9 mouse cellular contexts compared by ENCODE assay signal in the genomic region with DNA sequence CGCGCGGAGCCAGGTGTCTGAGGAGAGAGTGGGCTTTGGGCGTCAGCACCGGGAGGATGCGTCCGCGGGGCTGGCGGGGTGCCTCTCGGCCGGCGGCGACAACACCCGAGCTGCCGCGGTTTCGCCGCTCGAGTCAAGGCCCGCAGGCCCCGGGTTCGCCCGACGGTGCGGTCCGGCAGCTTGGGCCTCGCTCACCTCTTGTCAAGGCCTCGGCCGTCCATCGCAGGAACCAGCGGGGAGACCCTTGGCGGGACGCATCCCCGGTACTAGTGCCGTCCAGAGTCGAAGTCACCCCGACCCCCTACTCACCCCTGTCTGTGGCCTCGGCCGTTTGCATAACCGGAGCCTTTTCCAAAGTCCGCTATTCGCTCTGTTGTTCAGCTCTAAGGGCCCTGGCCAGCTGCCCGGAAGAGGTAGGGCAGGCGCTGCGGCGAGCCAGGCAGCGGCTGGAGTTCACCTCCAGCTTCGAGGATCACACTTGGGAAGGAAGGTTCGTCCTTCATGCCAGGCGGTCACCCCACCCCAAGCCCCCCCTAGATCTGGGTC. TPM values are rescaled to one million over a fixed set of nuclear protein-coding genes. Genes with fewer than 3 reads are reported as not detected.
DNase-seq lines count a peak whose midpoint lies in the region; ATAC-seq lines count a peak whose summit lies in the region.
"Had no signal": no experiment of that assay in that cellular context is flagged by ENCODE, and none has a peak within 500 bp of the region (broad histone marks: within the 10 kb centered on the region; RNA-seq: fewer than 3 reads in every experiment).

No protein-coding gene starts in this region.

- WGBS in lung, embryonic 16.5 days = under 1% methylated on average over 50 of the region's 50 CpGs

- H3K9me3 ChIP-seq in erythroblast, embryonic 14.5 days (ENCODE audit: control insufficient read depth, low read length) = no peaks in the 10 kb centered on the region
- no peaks in the 10 kb centered on the region for H3K9me3 ChIP-seq in lung, embryonic 16.5 days (ENCODE audit: control insufficient read depth, low read length)

- peak overlapping the region; percentile 63 for H3K4me2 ChIP-seq in lung, embryonic 16.5 days (ENCODE audit: low read depth, low read length)

- H3K27ac ChIP-seq in lung, embryonic 16.5 days (ENCODE audit: low read length) = peak overlapping the region; percentile 93

- H3K9ac ChIP-seq in lung, embryonic 16.5 days (ENCODE audit: low read length) = peak overlapping the region; percentile 95

- H3K36me3 ChIP-seq in erythroblast, embryonic 14.5 days (ENCODE audit: control insufficient read depth) = peaks cover 35% of the 10 kb centered on the region
- peaks cover 2% of the 10 kb centered on the region; the same call in 1 of the 2 replicates for H3K36me3 ChIP-seq in lung, embryonic 16.5 days (ENCODE audit: control insufficient read depth, insufficient read depth, low read length)

- H3K27me3 ChIP-seq in erythroblast, embryonic 14.5 days (ENCODE audit: control insufficient read depth) = peaks cover 16% of the 10 kb centered on the region
- no peaks in the 10 kb centered on the region for H3K27me3 ChIP-seq in lung, embryonic 16.5 days (ENCODE audit: control insufficient read depth, insufficient read depth, low read depth, low read length)

- peak overlapping the region; percentile 92 for H3K4me3 ChIP-seq in erythroblast, embryonic 14.5 days (replicated peaks)
- H3K4me3 ChIP-seq in lung, embryonic 16.5 days (ENCODE audit: low read length) = peak overlapping the region; percentile 88

- peak; percentile 83 for DNase-seq in adipocyte (ENCODE audit: low spot score)
- DNase-seq in heart, postnatal 14 days = peak; percentile 75 to 79
- DNase-seq in kidney, postnatal 4 days = peak; percentile 71 to 85
- DNase-seq in right cerebral cortex, postnatal 4 days = peak; percentile 70
- no peak for DNase-seq in spleen, postnatal 36 days (ENCODE audit: low spot score in 2 of 2)

- intact Hi-C loops in heart, postnatal 14 days (cut with DNase I) = loop anchor here (10.0 kb wide), 1 partner anchor 329 kb away; the partner anchor contains the start of gene Zfp354b

- ATAC-seq in CD4-positive, CD25-positive, alpha-beta regulatory T cell, adult 4 months = peak; percentile 8
- peak; percentile 54 for ATAC-seq in lung, embryonic 16.5 days (ENCODE audit: low read depth)

- H3K4me1 ChIP-seq in erythroblast, embryonic 14.5 days (ENCODE audit: control insufficient read depth) = peaks cover 47% of the 10 kb centered on the region
- peaks cover 19% of the 10 kb centered on the region for H3K4me1 ChIP-seq in lung, embryonic 16.5 days (replicated peaks; ENCODE audit: control insufficient read depth, insufficient read depth, low read length)

RNA-seq across cellular contexts. Expression of gene BC049762, which starts 0.5 kb away (rescaled TPM):
- polyA plus RNA-seq in CD4-positive, CD25-positive, alpha-beta regulatory T cell, adult 4 months (2017; shearing (Covaris generic)) = under 1 TPM in 1 of 2 experiments, not detected in 1; 0.74 TPM
- polyA plus RNA-seq in erythroblast, embryonic 14.5 days (2012) = not detected in 2 replicates
- total RNA-seq in heart, postnatal 14 days (2021) = not detected
- 0.25 and 0.62 TPM in 2 replicates for polyA plus RNA-seq in lung, embryonic 16.5 days (2015; fragmentation: Nextera tagmentation; extraction: Ambion mirVana)
- total RNA-seq: gastrocnemius, postnatal 36 days had no signal

RNA-seq across cellular contexts. Expression of gene Clk4, which starts 1.8 kb away (rescaled TPM):
- polyA plus RNA-seq in CD4-positive, CD25-positive, alpha-beta regulatory T cell, adult 4 months (2017; shearing (Covaris generic)) = 100 to 1,000 TPM; 220 to 233 TPM
- 0.33 and 0.47 TPM in 2 replicates for polyA plus RNA-seq in erythroblast, embryonic 14.5 days (2012)
- 10 to 100 TPM; 47.8 to 59.2 TPM for total RNA-seq in heart, postnatal 14 days (2021)
- 114 and 121 TPM in 2 replicates for polyA plus RNA-seq in lung, embryonic 16.5 days (2015; fragmentation: Nextera tagmentation; extraction: Ambion mirVana)

RNA-seq across cellular contexts. Expression of gene Col23a1, which starts 26.4 kb away (rescaled TPM):
- polyA plus RNA-seq in CD4-positive, CD25-positive, alpha-beta regulatory T cell, adult 4 months (2017; shearing (Covaris generic)) = 1 to 10 TPM; 1.5 to 2.8 TPM
- not detected in 2 replicates for polyA plus RNA-seq in erythroblast, embryonic 14.5 days (2012)
- 1 to 10 TPM; 1.5 to 1.7 TPM for total RNA-seq in heart, postnatal 14 days (2021)
- polyA plus RNA-seq in lung, embryonic 16.5 days (2015; fragmentation: Nextera tagmentation; extraction: Ambion mirVana) = 9.7 and 10.4 TPM in 2 replicates

RNA-seq across cellular contexts. Expression of gene Gm12569, which starts 43.1 kb away (rescaled TPM):
- polyA plus RNA-seq in CD4-positive, CD25-positive, alpha-beta regulatory T cell, adult 4 months (2017; shearing (Covaris generic)) = not detected
- not detected in 2 replicates for polyA plus RNA-seq in erythroblast, embryonic 14.5 days (2012)
- total RNA-seq in heart, postnatal 14 days (2021) = not detected
- not detected in 2 replicates for polyA plus RNA-seq in lung, embryonic 16.5 days (2015; fragmentation: Nextera tagmentation; extraction: Ambion mirVana)
- total RNA-seq: gastrocnemius, postnatal 36 days had no signal

Comparison
In these comparisons a context has a peak if more than half of its experiments do, and no peak if none do; other contexts are left out.
1. DNase-seq: peak in adipocyte (single experiment), heart, postnatal 14 days (2 of 2), kidney, postnatal 4 days (2 of 2) and right cerebral cortex, postnatal 4 days (single experiment); none in spleen, postnatal 36 days (0 of 2).
2. RNA of gene Clk4, which starts 1.8 kb away (polyA plus RNA-seq): 220 to 233 TPM in CD4-positive, CD25-positive, alpha-beta regulatory T cell, adult 4 months and 114 to 121 TPM in lung, embryonic 16.5 days; 0.33 to 0.47 TPM in erythroblast, embryonic 14.5 days; every median in the first group is over 10 times any median in the second.